Mouse (Mus musculus) cerebellum, postnatal 4 days (tissue): ENCODE measurements around the gene Farp1.
"Not testable (repeated sequence)": the region's sequence is repeated elsewhere in the genome, so short reads cannot be mapped to it uniquely, and the experiment has no call there.

Experiments
- DNase-seq, 2 experiments: peaks; one replicate each; pipeline ENCODE4 v3.0.0; 2022; ENCODE audit warnings: low spot score in 2 of 2, mixed read lengths in 1 of 2

Gene Farp1

GRCm38 (mm10) chr14:121034973-121035662 is at the start of gene Farp1:
TSS of gene Farp1 (plus strand) at chr14:121035200.
- DNase-seq: peak; percentile 76 to 84

DNA sequence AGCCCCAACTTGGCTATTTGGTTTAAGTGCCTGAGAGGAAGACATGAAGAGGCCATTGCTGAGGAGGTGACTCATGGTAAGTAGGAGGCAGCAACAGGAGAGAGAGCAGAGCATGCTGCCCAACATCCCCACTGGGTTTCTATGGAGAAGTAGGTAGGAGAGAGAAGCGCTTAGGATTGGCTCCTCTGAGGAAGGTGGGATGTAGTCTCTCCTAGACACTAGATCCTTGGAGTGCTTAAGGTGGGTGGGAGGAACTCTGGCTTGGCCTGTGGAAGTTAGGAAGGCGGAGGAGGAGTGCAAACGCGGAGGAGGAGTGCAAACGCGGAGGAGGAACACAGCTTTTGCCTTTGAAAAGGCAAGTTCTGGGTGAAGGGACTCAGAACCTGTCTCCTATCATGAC is 45.9 kb upstream of the Farp1 start:
- no peak for DNase-seq

DNA sequence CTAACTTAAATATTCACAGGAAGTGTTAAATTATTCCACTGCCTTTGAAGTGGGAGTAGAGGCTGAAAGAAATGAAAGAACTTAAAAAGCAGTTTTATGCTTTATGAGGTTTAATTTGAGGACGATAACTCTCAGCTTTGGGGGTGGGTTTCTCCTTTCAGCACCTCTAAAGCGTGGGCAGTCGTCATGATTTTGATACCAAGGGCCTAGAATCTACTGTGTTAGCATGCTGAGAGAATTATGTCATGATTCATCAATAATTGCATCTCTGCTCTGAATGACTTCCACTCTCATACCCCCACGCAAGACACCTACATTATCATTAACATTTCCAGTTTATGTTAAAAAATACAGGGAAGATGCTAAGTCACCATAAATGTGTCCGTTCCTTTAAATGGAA is 37.3 kb upstream of the Farp1 start:
- DNase-seq: no peak

DNA sequence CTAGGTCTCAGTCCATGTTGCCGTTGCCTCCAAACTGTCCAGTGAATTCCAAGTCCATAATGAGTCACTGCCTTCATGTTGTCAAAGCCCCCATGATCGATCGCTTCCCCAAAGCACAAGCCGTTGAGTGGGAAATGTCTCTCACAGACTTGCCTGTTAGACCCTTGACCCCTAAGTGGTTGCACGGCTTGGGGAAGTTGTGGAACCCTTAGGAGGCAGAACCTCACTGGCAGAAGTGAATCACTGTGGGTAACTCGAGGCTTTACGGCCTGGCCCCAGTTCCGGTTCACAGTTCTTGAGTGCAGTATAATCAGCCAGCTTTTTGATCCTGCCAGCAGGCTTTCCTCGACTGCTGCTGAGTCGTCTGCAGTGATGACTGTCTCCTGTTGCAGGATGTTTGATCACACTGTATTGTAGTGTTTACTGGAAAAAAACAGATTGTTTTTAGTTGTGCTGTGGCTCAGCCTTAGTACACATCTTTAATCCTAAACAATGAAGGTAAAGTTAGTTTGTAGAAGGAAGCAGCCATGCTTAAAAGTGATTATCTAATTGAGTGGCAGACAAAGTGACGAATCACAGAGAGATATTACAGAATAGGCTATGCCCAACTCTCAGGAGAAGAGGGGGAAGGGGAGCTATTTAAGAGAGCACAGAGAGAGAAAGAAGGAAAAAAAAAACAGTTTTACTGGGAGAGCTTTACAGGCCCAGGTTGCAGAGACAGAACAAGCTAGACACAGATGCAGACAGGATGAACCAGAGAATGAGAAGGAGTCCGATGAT is 34.2 kb upstream of the Farp1 start:
- DNase-seq: no peak

DNA sequence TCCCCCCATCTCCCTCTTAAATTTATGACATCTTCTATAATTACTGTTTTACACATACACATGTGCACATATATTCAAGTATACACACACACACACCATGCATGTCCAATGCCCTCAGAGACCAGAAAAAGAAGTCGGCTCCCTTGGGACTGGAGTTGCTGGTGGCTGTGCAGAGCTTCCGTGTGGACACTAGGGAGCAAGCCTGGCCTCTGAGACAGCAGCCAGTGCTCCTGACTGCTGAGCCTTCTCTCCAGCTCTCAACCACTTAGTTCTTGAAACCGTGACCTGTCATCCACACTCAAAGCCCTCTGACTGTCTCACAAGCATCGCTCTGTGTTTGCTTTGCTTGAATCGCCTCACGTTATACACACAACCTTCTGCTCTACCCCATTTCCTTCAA is 29.4 kb upstream of the Farp1 start:
- DNase-seq: no peak

GRCm38 (mm10) chr14:121006021-121006420 is 29.0 kb upstream of the Farp1 start:
- no peak for DNase-seq

DNA sequence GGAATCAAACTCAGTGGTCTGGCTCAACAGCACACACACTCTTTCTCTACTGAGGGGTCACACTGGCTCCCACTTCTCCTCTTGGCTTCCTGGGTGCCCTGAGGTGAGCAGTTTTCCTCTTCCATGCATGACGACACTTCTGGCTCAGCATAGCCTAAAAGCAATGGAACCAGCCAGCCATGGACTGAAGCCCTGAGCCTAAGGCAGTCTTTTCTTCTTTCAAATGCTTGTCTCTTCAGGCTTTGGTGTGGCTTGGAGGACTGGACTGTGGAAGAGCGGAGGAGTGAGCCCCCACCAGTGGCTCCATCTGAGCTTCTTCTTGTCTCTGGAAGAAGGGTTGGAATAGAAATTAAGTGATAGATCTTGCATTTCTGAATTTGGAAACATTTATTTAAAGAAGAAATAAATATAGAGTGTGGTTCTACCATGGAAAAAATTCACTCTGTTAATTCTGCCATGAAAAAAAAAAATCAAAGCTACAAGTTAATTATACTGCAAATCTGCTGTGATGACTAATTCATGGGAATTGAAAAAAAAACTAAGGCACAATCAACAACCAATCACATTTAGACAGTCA is 19.8 kb upstream of the Farp1 start:
- no peak for DNase-seq

GRCm38 (mm10) chr14:121022403-121022802 is 12.6 kb upstream of the Farp1 start:
- DNase-seq: no peak

DNA sequence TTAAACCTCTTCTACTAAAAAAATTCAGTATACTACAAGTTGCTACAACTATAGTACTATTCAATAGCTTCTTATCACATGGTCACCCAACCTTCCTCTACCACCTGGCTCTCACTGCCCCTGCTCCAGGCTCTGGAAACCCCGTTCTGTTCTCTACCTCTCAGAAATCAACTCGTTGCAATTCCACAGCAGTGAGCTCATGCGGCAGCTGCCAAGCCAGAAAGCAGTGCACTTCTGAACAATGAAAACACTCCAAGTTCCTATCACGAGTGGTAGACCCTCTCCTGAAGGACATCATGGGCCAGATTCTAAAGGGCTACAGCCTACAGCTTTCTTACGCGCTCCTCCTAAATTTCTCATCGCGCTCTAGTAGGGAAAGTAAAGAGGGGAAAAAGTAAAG is 9.6 kb upstream of the Farp1 start:
- no peak for DNase-seq

DNA sequence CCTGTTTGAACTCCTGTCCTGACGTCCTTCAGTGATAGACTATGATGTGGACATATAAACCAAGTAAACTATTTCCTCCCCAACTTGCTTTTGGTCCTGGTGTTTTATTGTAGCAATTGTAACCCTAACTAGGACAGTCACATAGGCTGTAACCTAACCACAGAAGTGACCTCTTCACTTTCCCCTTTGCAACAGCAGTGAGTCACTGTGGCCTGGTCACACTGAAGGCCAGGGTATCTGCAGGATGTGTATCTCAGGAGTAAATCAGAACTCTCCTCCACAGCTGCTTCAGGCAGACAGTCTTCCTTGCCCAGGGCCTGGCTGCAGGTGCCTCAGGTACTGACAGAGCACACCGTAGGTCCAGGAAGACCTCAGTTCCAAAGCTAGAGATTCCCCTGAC is 3.6 kb upstream of the Farp1 start:
- no peak for DNase-seq

DNA sequence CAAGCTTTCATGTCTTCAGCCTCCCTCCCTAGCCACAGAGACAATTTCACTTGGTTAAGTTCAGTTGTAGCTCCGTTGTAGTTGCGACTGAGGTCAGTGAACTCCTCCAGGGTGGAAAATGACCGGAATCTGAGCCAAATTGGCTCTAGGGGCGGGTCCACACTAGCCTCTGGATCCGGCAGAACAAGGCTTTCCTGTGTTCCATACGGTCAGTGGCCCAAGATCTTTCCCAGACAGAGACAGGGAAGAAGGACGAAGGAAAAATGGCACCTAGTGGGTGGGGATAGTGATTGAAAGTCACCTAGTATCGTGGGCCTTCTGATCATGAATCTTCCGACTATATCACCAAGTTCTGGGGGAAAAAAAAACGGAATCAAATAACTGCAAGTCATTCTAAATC is 475 bp upstream of the Farp1 start:
- DNase-seq: no peak

GRCm38 (mm10) chr14:121035663-121036473 is 868 bp downstream of the Farp1 start:
- peak in 1 of 2 experiments; percentile 60 for DNase-seq

- peak in 1 of 2 experiments; percentile 20 for DNase-seq
These were observed 1.7 kb downstream of the Farp1 start for GRCm38 (mm10) chr14:121036612-121037221.

- DNase-seq: no peak
These were observed 2.3 kb downstream of the Farp1 start for GRCm38 (mm10) chr14:121037276-121037675.

DNA sequence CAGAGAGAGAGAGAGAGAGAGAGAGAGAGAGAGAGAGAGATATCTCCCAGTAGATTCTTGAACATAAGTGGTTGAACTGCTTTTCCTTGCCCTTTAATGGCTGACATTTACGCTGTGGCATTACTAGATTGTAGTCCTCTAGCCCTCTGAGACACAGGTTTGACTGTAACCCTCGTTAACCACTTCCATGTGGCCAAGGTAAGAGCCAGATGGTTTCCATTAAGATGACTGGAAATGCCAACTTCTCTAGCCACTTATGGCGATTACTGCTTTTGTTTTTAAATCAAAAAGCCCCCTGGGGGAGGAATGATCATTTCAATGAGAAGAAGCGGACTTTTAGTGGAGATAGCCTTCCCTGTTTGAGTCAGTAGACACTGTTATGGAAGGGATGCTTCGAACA is 3.7 kb downstream of the Farp1 start:
- no peak for DNase-seq

DNA sequence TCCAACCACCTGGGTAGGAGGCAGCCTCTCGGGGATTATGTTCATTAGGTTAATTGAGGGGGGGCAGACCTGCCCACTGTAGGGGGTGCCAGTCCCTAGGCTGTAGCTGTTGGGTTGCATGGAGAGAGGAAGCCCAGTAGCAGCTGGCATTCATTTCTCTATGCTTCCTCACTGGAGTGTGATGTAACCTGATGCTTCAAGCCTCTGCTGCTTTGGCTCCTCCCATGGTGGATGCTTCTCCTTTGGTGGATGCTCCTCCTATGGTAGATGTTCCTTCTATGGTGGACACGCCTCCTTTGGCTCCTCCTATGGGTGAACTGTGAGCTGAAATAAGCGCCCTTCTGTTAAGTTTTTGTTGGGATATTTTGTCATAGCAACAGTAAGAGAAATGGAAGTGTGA is 9.1 kb downstream of the Farp1 start:
- no peak for DNase-seq

DNA sequence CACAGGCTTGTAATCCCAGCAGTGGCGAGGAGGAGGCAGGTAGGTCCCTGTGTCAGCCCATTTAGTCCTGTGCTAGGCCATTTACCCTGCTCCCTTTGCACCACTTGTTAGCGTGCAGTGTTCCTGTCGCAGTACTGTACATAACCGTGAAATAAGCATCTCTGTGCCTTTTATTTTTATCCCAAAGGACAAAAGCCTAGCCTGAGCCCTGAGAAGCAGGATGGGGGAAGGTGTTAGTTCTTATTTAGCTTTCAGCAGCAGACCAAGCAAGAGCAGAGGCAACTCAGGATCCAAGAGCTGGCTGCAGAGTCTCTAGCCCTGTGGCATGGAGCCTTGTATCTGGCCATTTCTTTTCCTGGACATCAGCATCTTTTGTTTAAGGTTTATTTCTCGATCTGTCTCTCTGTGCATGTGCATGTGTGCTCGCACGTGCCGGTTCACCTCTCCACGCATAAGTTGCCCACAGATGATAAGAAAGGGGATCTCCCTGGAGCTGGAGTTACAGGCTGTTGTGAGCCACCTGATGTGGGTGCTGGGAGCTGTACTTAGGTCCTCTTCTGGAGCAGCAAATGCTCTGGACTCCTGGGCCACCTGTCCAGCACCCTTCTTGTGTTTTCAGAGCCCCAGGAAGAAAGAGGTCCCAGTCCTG is 11.4 kb downstream of the Farp1 start:
- no peak for DNase-seq

GRCm38 (mm10) chr14:121047780-121048179 is 12.8 kb downstream of the Farp1 start:
- no peak for DNase-seq

- not testable (repeated sequence) for DNase-seq
These were observed 16.0 kb downstream of the Farp1 start for GRCm38 (mm10) chr14:121051002-121051401.

DNA sequence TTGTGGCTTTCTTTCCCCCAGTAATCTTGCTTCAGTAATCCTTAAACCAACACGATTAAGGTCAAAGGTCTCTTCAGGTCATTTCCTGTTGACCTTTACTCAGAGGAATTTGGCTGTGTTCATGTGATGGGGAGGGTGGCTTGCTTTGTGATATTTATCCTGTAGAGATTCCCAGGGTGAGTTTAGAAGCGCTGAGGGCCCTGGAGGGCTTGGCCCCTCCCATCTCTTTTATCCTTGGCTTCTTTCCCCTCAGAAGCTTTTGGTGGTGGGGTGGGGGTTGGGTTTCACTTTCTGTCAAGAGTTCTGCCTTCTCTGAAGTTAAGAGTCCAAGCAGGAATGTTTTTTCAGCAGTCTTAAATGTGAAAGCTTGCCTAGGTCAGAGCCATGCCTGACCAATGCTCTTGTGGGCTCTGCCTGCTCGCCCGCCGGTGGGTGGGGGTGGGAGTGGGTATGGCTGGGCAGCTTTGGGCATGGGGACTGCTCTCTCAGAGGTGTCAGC is 18.1 kb downstream of the Farp1 start:
- no peak for DNase-seq

DNA sequence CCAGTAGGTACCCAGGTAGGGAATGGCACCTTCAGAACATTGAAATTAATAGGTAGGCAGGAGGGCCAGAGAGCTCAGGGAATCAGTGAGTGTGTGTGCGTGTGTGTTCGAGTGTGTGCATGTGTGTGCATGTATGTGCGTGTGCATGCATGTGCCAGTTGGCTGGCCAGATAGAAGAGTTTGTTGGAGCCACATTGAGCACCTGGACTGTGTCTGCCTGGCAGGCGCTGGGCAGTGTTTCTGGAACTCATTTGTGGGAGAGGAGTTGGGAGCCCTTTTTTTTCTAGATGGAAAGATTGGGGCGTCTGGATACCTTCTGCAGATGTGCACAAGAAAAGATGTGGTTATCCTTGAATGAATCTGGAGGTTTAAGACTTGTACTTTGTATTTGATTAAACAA is 19.1 kb downstream of the Farp1 start:
- DNase-seq: no peak
